Mouse (Mus musculus) kidney, adult 9 months (tissue): Measurements from ENCODE around the gene Cxcr2.

Source experiments
- DNase-seq: peaks from one replicate; pipeline ENCODE4 v3.0.0; 2022

Cxcr2 gene

DNA sequence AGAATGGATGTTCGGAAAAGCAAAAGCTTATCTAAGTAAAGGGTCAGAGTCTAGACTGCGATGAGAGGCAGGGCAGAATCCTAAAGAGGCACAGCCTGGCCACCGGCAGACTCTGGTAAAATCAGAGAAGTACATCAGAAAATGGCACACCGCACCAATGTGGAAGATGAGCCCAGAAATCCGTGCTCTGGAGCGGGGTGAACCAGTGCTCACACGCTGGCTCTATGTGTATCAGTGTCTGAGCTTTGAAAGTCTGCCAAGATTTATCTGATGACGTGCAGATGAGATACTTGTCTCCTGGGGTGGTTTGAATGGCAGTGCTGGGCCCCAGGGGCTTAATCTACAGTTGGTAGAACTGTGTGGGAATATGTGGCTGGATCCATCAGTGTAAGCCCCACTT is 45.3 kb downstream of the Cxcr2 start:
- DNase-seq = no peak

DNA sequence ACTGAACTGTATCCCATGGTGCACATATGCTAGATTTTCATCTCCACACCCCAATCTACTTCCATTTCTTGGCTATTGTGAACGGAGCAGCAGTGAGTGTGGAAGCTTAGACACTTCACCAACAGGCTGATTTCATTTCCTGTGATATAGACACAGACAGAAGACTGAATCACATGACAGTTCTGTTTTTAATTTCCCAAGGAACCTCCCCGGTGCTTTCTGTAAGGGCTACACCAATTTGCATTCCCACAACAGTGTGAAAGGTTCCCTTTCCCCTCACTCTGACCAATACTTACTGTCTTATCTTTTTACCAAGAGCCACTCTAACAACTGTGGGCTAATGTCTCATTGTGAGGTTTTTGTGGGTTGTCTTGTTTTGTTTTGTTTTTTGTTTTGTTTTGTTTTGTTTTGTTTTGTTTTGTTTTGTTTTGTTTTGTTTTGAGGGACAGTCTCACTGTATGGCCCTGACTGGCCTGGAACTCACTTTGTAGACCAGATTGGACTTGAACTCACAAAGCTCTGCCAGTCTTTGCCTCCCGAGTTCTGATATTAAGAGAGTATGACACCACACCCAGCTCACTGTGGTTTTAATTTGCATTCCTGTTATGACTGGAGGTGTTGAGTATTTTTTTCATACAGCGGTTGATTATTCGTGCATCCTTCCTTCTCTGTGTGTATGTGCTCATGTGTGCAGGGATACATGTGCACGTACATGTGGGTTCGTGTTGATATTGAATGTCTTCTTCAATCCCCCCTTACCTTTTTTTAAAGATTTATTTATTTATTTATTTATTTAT is 47.5 kb downstream of the Cxcr2 start:
- no peak for DNase-seq

DNA sequence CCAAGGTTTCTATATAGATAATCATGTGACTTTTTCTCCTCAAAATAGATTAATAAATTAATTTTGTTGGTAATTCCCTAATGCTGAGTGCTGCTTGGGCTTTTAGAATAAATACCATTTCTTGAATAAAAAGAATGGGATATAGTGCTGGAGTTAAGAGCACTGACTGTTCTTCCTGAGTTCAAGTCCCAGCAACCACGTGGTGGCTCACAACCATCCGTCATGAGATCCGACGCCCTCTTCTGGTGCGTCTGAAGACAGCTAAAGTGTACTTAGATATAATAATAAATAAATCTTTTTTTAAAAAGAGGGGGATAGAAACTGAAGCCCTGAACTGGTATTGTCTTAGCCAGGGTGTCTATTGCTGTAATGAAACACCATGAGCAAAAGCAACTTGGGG is 49.7 kb downstream of the Cxcr2 start:
- DNase-seq = no peak

DNA sequence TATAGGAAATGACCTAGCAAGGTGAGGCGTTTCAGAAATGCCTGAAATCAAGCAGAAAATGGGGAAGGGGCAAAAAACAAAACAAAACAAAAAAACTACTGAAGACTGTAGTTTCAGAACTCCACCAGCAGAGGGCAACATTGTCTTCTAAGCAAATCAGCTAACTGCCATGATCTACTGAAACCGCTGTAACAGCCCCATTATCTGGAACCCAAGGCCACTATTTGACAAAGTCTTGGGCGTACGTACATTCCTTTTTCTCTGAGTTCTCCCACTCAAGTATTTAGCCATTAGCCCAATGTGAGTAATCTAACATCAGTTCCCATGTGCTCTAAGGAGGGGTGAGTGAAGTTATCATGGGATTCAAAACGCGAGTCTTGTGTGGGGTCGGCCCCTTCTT is 52.1 kb downstream of the Cxcr2 start:
- DNase-seq = peak; percentile 50

DNA sequence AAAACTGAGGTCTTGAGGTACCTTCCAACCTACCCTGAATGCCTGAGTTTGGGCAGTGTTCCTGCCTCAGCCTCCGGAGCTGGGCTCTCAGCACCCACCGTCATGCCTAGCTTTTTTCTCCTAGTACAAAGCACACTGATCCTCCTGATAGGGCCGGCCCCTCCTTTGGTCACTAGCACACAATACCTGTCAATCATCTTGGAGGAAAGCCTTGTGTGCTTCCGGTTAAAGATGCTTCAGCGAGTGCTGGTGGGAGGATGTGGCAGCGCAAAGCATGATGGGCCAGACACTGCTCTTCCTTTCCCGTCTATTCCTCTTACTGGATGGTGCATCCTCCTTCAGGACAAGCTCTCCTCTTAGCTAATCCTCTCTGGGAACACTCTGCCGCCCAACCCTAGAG is 52.9 kb downstream of the Cxcr2 start:
- no peak for DNase-seq

DNA sequence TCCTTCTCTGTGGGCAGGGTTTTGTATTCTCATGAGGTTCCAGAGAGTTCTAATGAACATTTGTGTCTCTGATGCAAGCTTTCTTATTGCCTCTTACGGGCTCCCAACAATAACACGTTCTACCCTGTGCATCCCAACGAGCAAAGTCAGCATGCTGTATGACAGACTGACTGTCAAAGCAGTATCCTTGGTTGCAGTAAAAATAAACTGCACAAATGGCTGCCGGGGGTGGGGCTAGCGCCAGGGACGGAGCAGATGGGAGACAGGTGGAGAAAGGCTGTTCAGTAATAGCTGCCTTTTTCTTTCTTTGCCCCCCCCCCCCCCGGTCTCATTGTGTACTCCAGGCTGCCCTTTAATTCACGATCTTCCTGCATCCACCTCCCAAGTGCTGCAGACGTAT is 54.1 kb downstream of the Cxcr2 start:
- no peak for DNase-seq

DNA sequence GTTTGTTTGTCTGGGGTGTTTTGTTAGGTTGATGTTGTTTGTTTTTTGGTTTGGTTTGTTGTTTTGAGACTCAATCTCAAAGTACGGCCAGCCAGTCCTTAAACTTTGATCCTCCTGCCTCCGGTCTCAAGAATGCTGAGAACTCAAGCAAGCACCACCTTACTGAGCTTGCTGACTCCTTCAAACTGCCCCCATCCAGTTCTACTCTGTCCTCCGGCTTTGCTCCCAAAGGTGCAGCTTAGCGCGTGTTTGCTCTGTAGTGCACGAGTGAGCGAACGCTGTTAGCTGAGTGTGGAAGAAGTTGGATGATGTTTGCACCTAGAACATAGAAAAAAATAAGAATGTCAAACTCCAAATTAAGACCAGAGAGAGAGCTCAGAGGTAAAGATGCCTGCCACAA is 55.2 kb downstream of the Cxcr2 start:
- no peak for DNase-seq
